Mouse (Mus musculus) heart, adult 9 months (tissue): ENCODE data around the gene Klra1.
A peak's percentile ranks its signal among the peaks of the same experiment; 100 is the strongest.
"Not testable (repeated sequence)": the region's sequence is repeated elsewhere in the genome, so short reads cannot be mapped to it uniquely, and the experiment has no call there.

Source experiments
- DNase-seq, 2 experiments: peaks; one replicate each; pipeline ENCODE4 v3.0.0; 2022; ENCODE audit warnings: low spot score in 2 of 2

Klra1 gene

GRCm38 (mm10) chr6:130386750-130387149 is at the start of gene Klra1:
TSS of gene Klra1 (minus strand) at chr6:130386874.
- no peak for DNase-seq

GRCm38 (mm10) chr6:130429511-130429910 is 42.8 kb upstream of the Klra1 start:
- DNase-seq, result peak in 1 of 2 experiments; percentile 1

GRCm38 (mm10) chr6:130419158-130419557 is 32.5 kb upstream of the Klra1 start:
- DNase-seq, result no peak

GRCm38 (mm10) chr6:130404882-130405281 is 18.2 kb upstream of the Klra1 start:
- DNase-seq, result no peak

- DNase-seq, result no peak
Observed at GRCm38 (mm10) chr6:130385803-130386202, 871 bp downstream of the Klra1 start.

GRCm38 (mm10) chr6:130382375-130382774 is 4.3 kb downstream of the Klra1 start:
- DNase-seq, result no peak

GRCm38 (mm10) chr6:130345381-130345780 is 41.3 kb downstream of the Klra1 start:
- not testable (repeated sequence) for DNase-seq

GRCm38 (mm10) chr6:130341973-130342372 is 44.7 kb downstream of the Klra1 start:
- DNase-seq, result not testable (repeated sequence)

- no peak for DNase-seq
Observed at GRCm38 (mm10) chr6:130337411-130337810, 49.3 kb downstream of the Klra1 start, which contains the start of gene Klra3. TSS of gene Klra3 (minus strand) at chr6:130337574.
